Mouse (Mus musculus): ENCODE results near the gene Exoc3l.

- peak; percentile 47 for TF ChIP-seq CTCF (IDR thresholded peaks at IDR 0.05; ENCODE audit: insufficient read depth, low read depth, low read length)
- no peak for TF ChIP-seq POLR2A (IDR thresholded peaks at IDR 0.05; ENCODE audit: insufficient read depth, low read depth, low read length)
These were observed 12.8 kb downstream of the Exoc3l start for GRCm38 (mm10) chr8:105283074-105283473.
